Mouse (Mus musculus): ENCODE results near the gene Zbtb6. TPM values are rescaled to one million over a fixed set of nuclear protein-coding genes. Genes with fewer than 3 reads are reported as not detected.

Gene Zbtb6
- polyA plus RNA-seq, 1 experiment from 2014 or later = 3.8 TPM

- Histone ChIP-seq H3K4me1 (replicated peaks; ENCODE audit: control insufficient read depth, insufficient read depth, low read length) (no peaks in the 10 kb centered on the region), H3K27ac (ENCODE audit: low read depth) (no peak overlapping the region), H3K4me3 (ENCODE audit: low read depth, low read length) (no peak overlapping the region), H3K4me2 (ENCODE audit: low read length) (no peak overlapping the region), H3K36me3 (ENCODE audit: control insufficient read depth, insufficient read depth, low read length) (no peaks in the 10 kb centered on the region), H3K9me3 (ENCODE audit: control insufficient read depth, low read length) (no peaks in the 10 kb centered on the region), H3K27me3 (replicated peaks; ENCODE audit: control insufficient read depth, insufficient read depth, low read length) (no peaks in the 10 kb centered on the region), H3K9ac (ENCODE audit: low read length) (no peak overlapping the region)
- 96% methylated on average over 4 of the region's 4 CpGs for WGBS
- no peak for DNase-seq (ENCODE audit: low spot score)
- no peak for ATAC-seq (replicated peaks; ENCODE audit: low FRiP score, low TSS enrichment, low read depth)
Observed at GRCm38 (mm10) chr2:37460707-37461106, 17.7 kb upstream of the Zbtb6 start.

- no peaks in the 10 kb centered on the region for H3K9me3 ChIP-seq (ENCODE audit: control insufficient read depth, low read length)
- DNase-seq (ENCODE audit: low spot score) = no peak
- peak overlapping the region; percentile 73 for H3K4me2 ChIP-seq (ENCODE audit: low read length)
- WGBS = under 1% methylated on average over 23 of the region's 24 CpGs
- H3K9ac ChIP-seq (ENCODE audit: low read length) = peak overlapping the region; percentile 87
- H3K4me3 ChIP-seq (ENCODE audit: low read depth, low read length) = peak overlapping the region; percentile 88
- H3K27ac ChIP-seq (ENCODE audit: low read depth) = peak overlapping the region; percentile 76
- H3K4me1 ChIP-seq (replicated peaks; ENCODE audit: control insufficient read depth, insufficient read depth, low read length) = peaks cover 8% of the 10 kb centered on the region; the same call in 1 of the 2 replicates
- H3K27me3 ChIP-seq (replicated peaks; ENCODE audit: control insufficient read depth, insufficient read depth, low read length) = no peaks in the 10 kb centered on the region
- peak; percentile 94 for ATAC-seq (replicated peaks; ENCODE audit: low FRiP score, low TSS enrichment, low read depth)
- no peaks in the 10 kb centered on the region for H3K36me3 ChIP-seq (ENCODE audit: control insufficient read depth, insufficient read depth, low read length)
Observed at GRCm38 (mm10) chr2:37452376-37452760, 9.4 kb upstream of the Zbtb6 start.

- Histone ChIP-seq H3K9me3 (ENCODE audit: control insufficient read depth, low read length) (no peaks in the 10 kb centered on the region), H3K27ac (ENCODE audit: low read depth) (peak overlapping the region; percentile 76), H3K4me1 (replicated peaks; ENCODE audit: control insufficient read depth, insufficient read depth, low read length) (peaks cover 8% of the 10 kb centered on the region; the same call in 1 of the 2 replicates), H3K27me3 (replicated peaks; ENCODE audit: control insufficient read depth, insufficient read depth, low read length) (no peaks in the 10 kb centered on the region), H3K4me2 (ENCODE audit: low read length) (peak overlapping the region; percentile 73), H3K36me3 (ENCODE audit: control insufficient read depth, insufficient read depth, low read length) (no peaks in the 10 kb centered on the region), H3K9ac (ENCODE audit: low read length) (peak overlapping the region; percentile 87), H3K4me3 (ENCODE audit: low read depth, low read length) (peak overlapping the region; percentile 88)
- ATAC-seq (replicated peaks; ENCODE audit: low FRiP score, low TSS enrichment, low read depth) = peak; percentile 97
- peak; percentile 91 for DNase-seq (ENCODE audit: low spot score)
- 12% methylated on average over 25 of the region's 44 CpGs for WGBS
Observed at GRCm38 (mm10) chr2:37451667-37452375, 8.8 kb upstream of the Zbtb6 start.

- no peak for DNase-seq (ENCODE audit: low spot score)
- H3K27ac ChIP-seq (ENCODE audit: low read depth) = peak overlapping the region; percentile 94
- peak overlapping the region; percentile 92 for H3K4me2 ChIP-seq (ENCODE audit: low read length)
- H3K9ac ChIP-seq (ENCODE audit: low read length) = peak overlapping the region; percentile 83
- no peaks in the 10 kb centered on the region for H3K27me3 ChIP-seq (replicated peaks; ENCODE audit: control insufficient read depth, insufficient read depth, low read length)
- peak overlapping the region; percentile 88 for H3K4me3 ChIP-seq (ENCODE audit: low read depth, low read length)
- H3K36me3 ChIP-seq (ENCODE audit: control insufficient read depth, insufficient read depth, low read length) = peaks cover 47% of the 10 kb centered on the region
- ATAC-seq (replicated peaks; ENCODE audit: low FRiP score, low TSS enrichment, low read depth) = peak; percentile 24; the same call in 1 of the 2 replicates
- 27% methylated on average over 7 of the region's 7 CpGs for WGBS
- peaks cover 11% of the 10 kb centered on the region for H3K4me1 ChIP-seq (replicated peaks; ENCODE audit: control insufficient read depth, insufficient read depth, low read length)
- no peaks in the 10 kb centered on the region for H3K9me3 ChIP-seq (ENCODE audit: control insufficient read depth, low read length)
Observed at GRCm38 (mm10) chr2:37431609-37432008, 11.4 kb downstream of the Zbtb6 start.

- Histone ChIP-seq H3K27ac (ENCODE audit: low read depth) (peak overlapping the region; percentile 94), H3K4me2 (ENCODE audit: low read length) (peak overlapping the region; percentile 92), H3K4me1 (replicated peaks; ENCODE audit: control insufficient read depth, insufficient read depth, low read length) (peaks cover 11% of the 10 kb centered on the region), H3K9ac (ENCODE audit: low read length) (peak overlapping the region; percentile 83), H3K36me3 (ENCODE audit: control insufficient read depth, insufficient read depth, low read length) (peaks cover 39% of the 10 kb centered on the region), H3K27me3 (replicated peaks; ENCODE audit: control insufficient read depth, insufficient read depth, low read length) (no peaks in the 10 kb centered on the region), H3K9me3 (ENCODE audit: control insufficient read depth, low read length) (no peaks in the 10 kb centered on the region), H3K4me3 (ENCODE audit: low read depth, low read length) (peak overlapping the region; percentile 88)
- under 1% methylated on average over 38 of the region's 38 CpGs for WGBS
- DNase-seq (ENCODE audit: low spot score) (peak; percentile 91), ATAC-seq (replicated peaks; ENCODE audit: low FRiP score, low TSS enrichment, low read depth) (peak; percentile 95)
Observed at GRCm38 (mm10) chr2:37430593-37431464, 12.1 kb downstream of the Zbtb6 start.

- H3K9ac ChIP-seq (ENCODE audit: low read length) = no peak overlapping the region
- WGBS = 67% methylated on average over 3 of the region's 3 CpGs
- DNase-seq (ENCODE audit: low spot score) = no peak
- H3K36me3 ChIP-seq (ENCODE audit: control insufficient read depth, insufficient read depth, low read length) = peaks cover 19% of the 10 kb centered on the region
- H3K4me2 ChIP-seq (ENCODE audit: low read length) = no peak overlapping the region
- H3K27me3 ChIP-seq (replicated peaks; ENCODE audit: control insufficient read depth, insufficient read depth, low read length) = no peaks in the 10 kb centered on the region
- no peak overlapping the region for H3K27ac ChIP-seq (ENCODE audit: low read depth)
- peaks cover 8% of the 10 kb centered on the region; the same call in 1 of the 2 replicates for H3K4me1 ChIP-seq (replicated peaks; ENCODE audit: control insufficient read depth, insufficient read depth, low read length)
- H3K4me3 ChIP-seq (ENCODE audit: low read depth, low read length) = no peak overlapping the region
- ATAC-seq (replicated peaks; ENCODE audit: low FRiP score, low TSS enrichment, low read depth) = no peak
- no peaks in the 10 kb centered on the region for H3K9me3 ChIP-seq (ENCODE audit: control insufficient read depth, low read length)
Observed at GRCm38 (mm10) chr2:37423671-37424070, 19.3 kb downstream of the Zbtb6 start.

- WGBS = under 1% methylated on average over 58 of the region's 75 CpGs
- Histone ChIP-seq H3K27me3 (replicated peaks; ENCODE audit: control insufficient read depth, insufficient read depth, low read length) (no peaks in the 10 kb centered on the region), H3K9ac (ENCODE audit: low read length) (peak within 1 kb of the TSS; percentile 97), H3K4me3 (ENCODE audit: low read depth, low read length) (peak within 1 kb of the TSS; percentile 70), H3K9me3 (ENCODE audit: control insufficient read depth, low read length) (no peaks in the 10 kb centered on the region), H3K4me1 (replicated peaks; ENCODE audit: control insufficient read depth, insufficient read depth, low read length) (peaks cover 8% of the 10 kb centered on the region; the same call in 1 of the 2 replicates), H3K36me3 (ENCODE audit: control insufficient read depth, insufficient read depth, low read length) (peaks cover 12% of the 10 kb centered on the region; the same call in 1 of the 2 replicates), H3K27ac (ENCODE audit: low read depth) (peak within 1 kb of the TSS; percentile 94), H3K4me2 (ENCODE audit: low read length) (peak within 1 kb of the TSS; percentile 87)
- peak; percentile 99 for ATAC-seq (replicated peaks; ENCODE audit: low FRiP score, low TSS enrichment, low read depth)
- peak; percentile 95 for DNase-seq (ENCODE audit: low spot score)
Observed at GRCm38 (mm10) chr2:37422306-37423304, 20.4 kb downstream of the Zbtb6 start, which contains the start of gene Rc3h2. Rc3h2 (minus strand) TSS chr2:37422903.
